Mouse (Mus musculus) lung, postnatal 0 days (tissue): Measurements from ENCODE around the gene Trio. TPM values are rescaled to one million over a fixed set of nuclear protein-coding genes. Genes with fewer than 3 reads are reported as not detected.

Experiments used
- ATAC-seq: fragments of 200-750 bp; cut with Nextera tagmentation; 2 replicates; pipeline ENCODE4 v1.8.0; 2017; ENCODE audit warnings: moderate library complexity
- DNase-seq: peaks from one replicate; pipeline ENCODE4 v3.0.0-alpha.2; 2016; ENCODE audit warnings: low spot score
- H3K27ac ChIP-seq: fragments of 300-500 bp; sonication (generic); 2 replicates; pipeline ENCODE4 v1.5.1; 2014; ENCODE audit warnings: antibody characterized with exemption, mild to moderate bottlenecking, low read length, mixed read lengths
- H3K27me3 ChIP-seq: fragments of 300-500 bp; sonication (generic); replicated peaks from 2 replicates; pipeline ENCODE4 v1.6.1; 2014; ENCODE audit warnings: low read length, mixed read lengths; ENCODE audit not compliant: insufficient read depth
- H3K36me3 ChIP-seq: fragments of 300-500 bp; sonication (generic); 2 replicates; pipeline ENCODE4 v1.6.1; 2014; ENCODE audit warnings: low read length, mixed read lengths; ENCODE audit not compliant: insufficient read depth
- H3K4me1 ChIP-seq: fragments of 300-500 bp; sonication (generic); 2 replicates; pipeline ENCODE4 v1.6.1; 2014; ENCODE audit warnings: antibody characterized with exemption, low read depth, low read length, mixed read lengths; ENCODE audit not compliant: insufficient read depth
- H3K4me2 ChIP-seq: fragments of 300-500 bp; sonication (generic); replicated peaks from 2 replicates; pipeline ENCODE4 v1.6.1; 2014; ENCODE audit warnings: low read depth, mild to moderate bottlenecking, low read length, moderate library complexity, mixed read lengths
- H3K4me3 ChIP-seq: fragments of 300-500 bp; sonication (generic); 2 replicates; pipeline ENCODE4 v1.5.1; 2014; ENCODE audit warnings: low read depth, low read length
- H3K9ac ChIP-seq: fragments of 300-500 bp; sonication (generic); replicated peaks from 2 replicates; pipeline ENCODE4 v1.6.1; 2014; ENCODE audit warnings: low read depth, mild to moderate bottlenecking
- H3K9me3 ChIP-seq: fragments of 300-500 bp; sonication (generic); 2 replicates; pipeline ENCODE4 v1.6.1; 2016; ENCODE audit warnings: low read length, mixed read lengths
- CTCF ChIP-seq: IDR thresholded peaks from 2 replicates; pipeline ENCODE4 v1.5.1; 2016; ENCODE audit warnings: antibody characterized with exemption, mild to moderate bottlenecking
- EP300 ChIP-seq: IDR thresholded peaks from 2 replicates; pipeline ENCODE4 v1.6.1; 2016; ENCODE audit warnings: antibody characterized with exemption, mild to moderate bottlenecking, control low read depth
- WGBS: fragments of 180-500 bp; shearing (Covaris S2); extraction: QIAGEN DNeasy Blood & Tissue Kit; methylation state at CpG from one replicate; pipeline ENCODE4 v1.1.7; 2014; 5-methylcytosine and 5-hydroxymethylcytosine counted together
- polyA plus RNA-seq: library from polyadenylated mRNA; unstranded; fragments of >200 nt; fragmentation: Nextera tagmentation; extraction: Ambion mirVana; gene quantifications from 2 replicates; pipeline ENCODE4 v1.2.1, GENCODE M21; 2015

Gene Trio
- polyA plus RNA-seq, 1 experiment from 2014 or later: 15.6 TPM

GRCm38 (mm10) chr15:28047711-28048110 is 22.1 kb upstream of the Trio start:
- no peak for DNase-seq
- H3K36me3 ChIP-seq: no peaks in the 10 kb centered on the region
- H3K27ac ChIP-seq: no peak overlapping the region
- no peak overlapping the region for H3K9ac ChIP-seq
- no peaks in the 10 kb centered on the region for H3K27me3 ChIP-seq
- H3K4me3 ChIP-seq: no peak overlapping the region
- H3K9me3 ChIP-seq: no peaks in the 10 kb centered on the region
- TF ChIP-seq CTCF: no peak
- no peak for TF ChIP-seq EP300
- ATAC-seq: no peak; the same call in 1 of the 2 replicates
- 49% methylated on average over 3 of the region's 3 CpGs for whole genome bisulfite sequencing
- H3K4me2 ChIP-seq: no peak overlapping the region
- peaks cover 3% of the 10 kb centered on the region; the same call in 1 of the 2 replicates for H3K4me1 ChIP-seq

- no peaks in the 10 kb centered on the region for H3K27me3 ChIP-seq
- no peaks in the 10 kb centered on the region for H3K4me1 ChIP-seq
- no peak overlapping the region for H3K4me2 ChIP-seq
- DNase-seq (no peak), ATAC-seq (no peak)
- TF ChIP-seq CTCF: no peak
- TF ChIP-seq EP300: no peak
- no peak overlapping the region for H3K27ac ChIP-seq
- no peaks in the 10 kb centered on the region for H3K36me3 ChIP-seq
- WGBS: 24% methylated on average over 9 of the region's 9 CpGs
- H3K9me3 ChIP-seq: no peaks in the 10 kb centered on the region
- H3K9ac ChIP-seq: no peak overlapping the region
- no peak overlapping the region for H3K4me3 ChIP-seq
These were observed 15.7 kb upstream of the Trio start for GRCm38 (mm10) chr15:28041158-28041865.

GRCm38 (mm10) chr15:28037651-28038050 is 12.0 kb upstream of the Trio start:
- Histone ChIP-seq H3K4me2 (no peak overlapping the region), H3K9ac (no peak overlapping the region), H3K9me3 (no peaks in the 10 kb centered on the region), H3K4me1 (no peaks in the 10 kb centered on the region), H3K36me3 (no peaks in the 10 kb centered on the region), H3K4me3 (no peak overlapping the region), H3K27ac (no peak overlapping the region), H3K27me3 (no peaks in the 10 kb centered on the region)
- WGBS: 80% methylated on average over 6 of the region's 6 CpGs
- TF ChIP-seq EP300: no peak
- TF ChIP-seq CTCF: no peak
- DNase-seq (no peak), ATAC-seq (no peak)

DNA sequence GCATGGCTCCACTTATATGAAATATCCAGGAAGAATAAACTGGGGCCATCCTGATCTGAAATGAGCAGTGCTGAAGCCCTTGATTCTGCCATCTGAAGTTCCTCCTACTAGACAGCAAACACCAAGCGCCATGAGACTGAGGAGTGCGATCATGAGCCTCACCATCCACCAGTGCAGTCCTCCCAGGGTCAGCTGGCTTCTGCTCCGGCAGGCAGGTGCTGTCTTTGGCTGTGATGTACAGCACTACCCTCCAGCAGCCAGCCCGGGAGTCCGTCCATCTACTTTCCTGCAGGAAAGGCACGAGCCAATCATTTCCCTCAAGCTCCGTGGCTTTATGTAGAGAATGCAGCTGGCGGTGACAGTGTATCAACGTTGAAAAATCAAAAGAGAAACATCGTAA is 10.0 kb upstream of the Trio start:
- Histone ChIP-seq H3K4me3 (no peak overlapping the region), H3K9ac (no peak overlapping the region), H3K4me1 (no peaks in the 10 kb centered on the region), H3K27ac (no peak overlapping the region), H3K36me3 (no peaks in the 10 kb centered on the region), H3K4me2 (no peak overlapping the region), H3K27me3 (no peaks in the 10 kb centered on the region), H3K9me3 (no peaks in the 10 kb centered on the region)
- ATAC-seq (no peak), DNase-seq (no peak)
- no peak for TF ChIP-seq CTCF
- no peak for TF ChIP-seq EP300
- WGBS: 81% methylated on average over 10 of the region's 10 CpGs

- no peak overlapping the region for H3K9ac ChIP-seq
- H3K4me3 ChIP-seq: no peak overlapping the region
- no peak overlapping the region for H3K4me2 ChIP-seq
- H3K27ac ChIP-seq: no peak overlapping the region
- TF ChIP-seq EP300 (no peak), CTCF (no peak)
- WGBS: 74% methylated on average over 10 of the region's 10 CpGs
- no peak for DNase-seq
- H3K36me3 ChIP-seq: no peaks in the 10 kb centered on the region
- no peaks in the 10 kb centered on the region for H3K27me3 ChIP-seq
- H3K4me1 ChIP-seq: no peaks in the 10 kb centered on the region
- no peak for ATAC-seq
- no peaks in the 10 kb centered on the region for H3K9me3 ChIP-seq
These were observed 9.0 kb upstream of the Trio start for GRCm38 (mm10) chr15:28034636-28035035.

DNA sequence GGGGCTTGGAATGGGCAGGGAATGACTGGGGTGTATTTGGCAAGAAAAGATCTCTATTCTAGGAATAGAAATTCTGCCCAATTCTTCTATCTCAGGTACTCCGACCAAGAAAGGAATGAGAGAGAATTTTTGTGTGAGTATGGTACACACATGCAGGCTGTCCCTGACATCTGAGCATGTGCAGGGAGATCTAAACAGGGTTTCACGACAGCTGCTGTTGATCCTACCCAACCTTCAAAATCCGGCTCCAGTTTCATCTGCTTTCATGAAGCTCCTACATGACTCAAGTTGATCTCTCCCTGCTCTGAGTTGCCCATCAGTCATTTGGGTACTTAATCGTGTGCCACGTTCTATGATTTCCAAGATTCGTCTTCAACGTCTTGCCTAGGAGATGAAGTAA is 3.7 kb upstream of the Trio start:
- no peak overlapping the region for H3K27ac ChIP-seq
- H3K9me3 ChIP-seq: no peaks in the 10 kb centered on the region
- DNase-seq (no peak), ATAC-seq (no peak)
- TF ChIP-seq CTCF: no peak
- TF ChIP-seq EP300: no peak
- 84% methylated on average over 7 of the region's 7 CpGs for WGBS
- no peak overlapping the region for H3K4me3 ChIP-seq
- no peak overlapping the region for H3K4me2 ChIP-seq
- no peak overlapping the region for H3K9ac ChIP-seq
- H3K4me1 ChIP-seq: no peaks in the 10 kb centered on the region
- H3K36me3 ChIP-seq: no peaks in the 10 kb centered on the region
- no peaks in the 10 kb centered on the region for H3K27me3 ChIP-seq
